Mouse (Mus musculus): Measurements from ENCODE around the gene Hypm. TPM values are rescaled to one million over a fixed set of nuclear protein-coding genes. Genes with fewer than 3 reads are reported as not detected.

Hypm gene
- polyA plus RNA-seq (2017; shearing (Covaris generic)) = not detected

GRCm38 (mm10) chrX:9846628-9847027 is at the start of gene Hypm:
Gene Hypm, plus strand, starts transcription at chrX:9846928.

GRCm38 (mm10) chrX:9849403-9849802 is 2.7 kb downstream of the Hypm start, which contains the start of gene H2al3:
Gene H2al3, plus strand, starts transcription at chrX:9849703.

GRCm38 (mm10) chrX:9885322-9885721 is 38.6 kb downstream of the Hypm start, which contains the start of gene Sytl5:
Gene Sytl5, plus strand, starts transcription at chrX:9885622.

Other genes with a start within 250 kb of the Hypm start
- gene Dynlt3, start 183.9 kb upstream of the Hypm start, polyA plus RNA-seq (2017; shearing (Covaris generic)) = 10 to 100 TPM; 26.8 to 39.6 TPM
- gene H2al3, start 2.8 kb downstream of the Hypm start, polyA plus RNA-seq (2017; shearing (Covaris generic)) = not detected
- gene Sytl5, start 38.7 kb downstream of the Hypm start, polyA plus RNA-seq (2017; shearing (Covaris generic)) = not detected